Mouse (Mus musculus) gastrocnemius, adult 8-10 months (tissue): Measurements from ENCODE around the gene Acvr2b. TPM values are rescaled to one million over a fixed set of nuclear protein-coding genes. Genes with fewer than 3 reads are reported as not detected.

Source experiments
- DNase-seq, 2 experiments: peaks; one replicate each; pipeline ENCODE4 v3.0.0; 2022; ENCODE audit warnings: low spot score in 2 of 2
- total RNA-seq, 4 experiments: library from RNA; stranded (reverse); gene quantifications; 2 replicates each; pipeline ENCODE4 v1.2.4; 2022

Acvr2b gene
- total RNA-seq, 4 experiments from 2014 or later, result 17.1 to 18.9 (median 18.7) TPM

GRCm38 (mm10) chr9:119407884-119408283 lies 6.0 kb downstream of the Acvr2b start:
- peak; percentile 63 to 80 for DNase-seq

- peak; percentile 58 to 69 for DNase-seq
These were observed 7.2 kb downstream of the Acvr2b start for GRCm38 (mm10) chr9:119408898-119409664.

- no peak for DNase-seq
These were observed 7.9 kb downstream of the Acvr2b start for GRCm38 (mm10) chr9:119409864-119410263.

GRCm38 (mm10) chr9:119418025-119418424 lies 16.1 kb downstream of the Acvr2b start:
- DNase-seq, result no peak

GRCm38 (mm10) chr9:119419852-119420438 lies 18.0 kb downstream of the Acvr2b start:
- DNase-seq, result no peak

GRCm38 (mm10) chr9:119425217-119425975 lies 23.5 kb downstream of the Acvr2b start:
- DNase-seq, result peak; percentile 73 to 87

- DNase-seq, result no peak
These were observed 24.1 kb downstream of the Acvr2b start for GRCm38 (mm10) chr9:119425976-119426415.

GRCm38 (mm10) chr9:119426483-119426882 lies 24.6 kb downstream of the Acvr2b start:
- no peak for DNase-seq

- DNase-seq, result peak; percentile 55 to 76
These were observed 28.4 kb downstream of the Acvr2b start for GRCm38 (mm10) chr9:119430311-119430710.

GRCm38 (mm10) chr9:119435855-119436254 lies 33.9 kb downstream of the Acvr2b start:
- no peak for DNase-seq

GRCm38 (mm10) chr9:119438065-119438464 lies 36.1 kb downstream of the Acvr2b start:
- DNase-seq, result no peak

GRCm38 (mm10) chr9:119438498-119439000 lies 36.6 kb downstream of the Acvr2b start:
- peak in 1 of 2 experiments; percentile 33 for DNase-seq

GRCm38 (mm10) chr9:119444738-119445429 lies 43.0 kb downstream of the Acvr2b start, which contains the start of gene Exog:
Gene Exog, plus strand, starts transcription at chr9:119444943.
- DNase-seq, result peak; percentile 93 to 96

GRCm38 (mm10) chr9:119445737-119446136 lies 43.8 kb downstream of the Acvr2b start:
- DNase-seq, result no peak

- DNase-seq, result no peak
These were observed 54.0 kb downstream of the Acvr2b start for GRCm38 (mm10) chr9:119455967-119456366.

GRCm38 (mm10) chr9:119457122-119457521 lies 55.2 kb downstream of the Acvr2b start:
- DNase-seq, result no peak

GRCm38 (mm10) chr9:119460410-119460809 lies 58.5 kb downstream of the Acvr2b start:
- no peak for DNase-seq

GRCm38 (mm10) chr9:119465056-119465455 lies 63.1 kb downstream of the Acvr2b start:
- no peak for DNase-seq

GRCm38 (mm10) chr9:119465595-119465994 lies 63.7 kb downstream of the Acvr2b start:
- DNase-seq, result peak; percentile 51 to 77

- DNase-seq, result no peak
These were observed 67.9 kb downstream of the Acvr2b start for GRCm38 (mm10) chr9:119469691-119470353.
